Mouse (Mus musculus) retina, postnatal 7 days (tissue): ENCODE results near the gene Fggy.

Experiments
- DNase-seq: peaks from one replicate; pipeline ENCODE4 v3.0.0-alpha.2; 2012; ENCODE audit warnings: low read depth, low spot score

The Fggy gene

GRCm38 (mm10) chr4:95664327-95664726 is 107.0 kb downstream of the Fggy start:
- DNase-seq: no peak

GRCm38 (mm10) chr4:95666284-95666889 is 109.1 kb downstream of the Fggy start:
- DNase-seq: no peak

GRCm38 (mm10) chr4:95666896-95667295 is 109.6 kb downstream of the Fggy start:
- DNase-seq: no peak

GRCm38 (mm10) chr4:95667595-95667994 is 110.3 kb downstream of the Fggy start:
- DNase-seq: no peak

GRCm38 (mm10) chr4:95668543-95668942 is 111.2 kb downstream of the Fggy start:
- no peak for DNase-seq

- no peak for DNase-seq
These were observed 112.0 kb downstream of the Fggy start for GRCm38 (mm10) chr4:95669336-95669735.

- DNase-seq: no peak
These were observed 113.3 kb downstream of the Fggy start for GRCm38 (mm10) chr4:95670559-95670958.

- no peak for DNase-seq
These were observed 114.7 kb downstream of the Fggy start for GRCm38 (mm10) chr4:95672039-95672438.

GRCm38 (mm10) chr4:95676390-95676789 is 119.1 kb downstream of the Fggy start:
- DNase-seq: no peak

- no peak for DNase-seq
These were observed 123.6 kb downstream of the Fggy start for GRCm38 (mm10) chr4:95680756-95681449.

- DNase-seq: no peak
These were observed 127.3 kb downstream of the Fggy start for GRCm38 (mm10) chr4:95684522-95685080.

GRCm38 (mm10) chr4:95686775-95687174 is 129.5 kb downstream of the Fggy start:
- no peak for DNase-seq

GRCm38 (mm10) chr4:95687350-95687749 is 130.0 kb downstream of the Fggy start:
- DNase-seq: no peak

- DNase-seq: no peak
These were observed 130.9 kb downstream of the Fggy start for GRCm38 (mm10) chr4:95688159-95688558.

- no peak for DNase-seq
These were observed 143.1 kb downstream of the Fggy start for GRCm38 (mm10) chr4:95700366-95700765.

- no peak for DNase-seq
These were observed 150.9 kb downstream of the Fggy start for GRCm38 (mm10) chr4:95707941-95708897.

GRCm38 (mm10) chr4:95709750-95710149 is 152.4 kb downstream of the Fggy start:
- no peak for DNase-seq

- DNase-seq: no peak
These were observed 155.5 kb downstream of the Fggy start for GRCm38 (mm10) chr4:95712802-95713201.

GRCm38 (mm10) chr4:95713271-95713670 is 156.0 kb downstream of the Fggy start:
- DNase-seq: no peak

GRCm38 (mm10) chr4:95716137-95716536 is 158.8 kb downstream of the Fggy start:
- no peak for DNase-seq

GRCm38 (mm10) chr4:95723615-95724014 is 166.3 kb downstream of the Fggy start:
- DNase-seq: no peak

GRCm38 (mm10) chr4:95726361-95726760 is 169.1 kb downstream of the Fggy start:
- DNase-seq: no peak
